Mouse (Mus musculus): Measurements from ENCODE around the gene Eif3l. TPM values are rescaled to one million over a fixed set of nuclear protein-coding genes. Genes with fewer than 3 reads are reported as not detected.

Eif3l gene
- polyA plus RNA-seq, 1 experiment from 2014 or later: 226 TPM

DNA sequence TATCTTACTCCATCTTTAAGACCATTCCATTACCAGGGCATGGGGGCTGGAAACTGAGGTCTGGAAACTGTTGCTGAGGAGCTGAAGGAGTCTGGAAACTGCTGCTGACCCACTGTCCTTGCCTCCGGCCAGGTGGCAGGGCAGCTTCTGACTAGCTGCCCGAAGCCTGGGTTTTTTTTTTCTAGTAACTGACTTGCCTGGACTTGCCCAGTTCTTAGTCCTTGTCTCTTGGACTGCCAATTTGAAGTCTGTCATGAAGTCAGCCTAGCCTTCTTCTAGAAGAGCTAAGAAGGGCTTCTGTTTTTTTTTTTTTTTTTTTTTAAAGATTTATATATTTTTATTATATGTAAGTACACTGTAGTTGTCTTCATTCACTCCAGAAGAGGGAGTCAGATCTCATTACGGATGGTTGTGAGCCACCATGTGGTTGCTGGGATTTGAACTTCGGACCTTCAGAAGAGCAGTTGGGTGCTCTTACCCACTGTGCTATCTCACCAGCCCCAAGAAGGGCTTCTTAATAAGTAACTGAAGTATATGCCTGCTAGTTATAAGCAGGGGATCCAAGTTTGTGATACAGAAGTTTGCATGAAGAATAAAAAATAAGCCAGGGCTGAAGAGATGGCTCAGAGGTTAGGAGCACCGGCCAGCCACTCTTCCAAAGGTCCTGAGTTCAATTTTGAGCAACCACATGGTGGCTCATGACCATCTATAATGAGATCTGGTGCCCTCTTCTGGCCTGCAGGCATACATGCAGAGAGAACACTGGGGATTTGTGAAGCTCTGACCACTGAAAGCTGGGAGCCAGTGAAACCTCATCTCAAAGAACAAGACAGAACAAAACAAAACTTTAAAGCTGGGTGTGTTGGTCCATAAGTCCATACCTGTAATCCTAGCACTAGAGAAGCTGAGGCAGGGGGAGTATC is 3.6 kb upstream of the Eif3l start:
- ATAC-seq (ENCODE audit: low FRiP score) (no peak), DNase-seq (ENCODE audit: low spot score) (peak; percentile 28)
- no peak overlapping the region for H3K4me2 ChIP-seq (replicated peaks; ENCODE audit: low read depth, low read length)
- H3K4me1 ChIP-seq (replicated peaks; ENCODE audit: control insufficient read depth, insufficient read depth, low read length): peaks cover 4% of the 10 kb centered on the region; the same call in 1 of the 2 replicates
- no peak overlapping the region for H3K27ac ChIP-seq (ENCODE audit: low read depth, low read length)
- no peak overlapping the region for H3K4me3 ChIP-seq (ENCODE audit: low read depth, low read length)
- no peaks in the 10 kb centered on the region for H3K9me3 ChIP-seq (ENCODE audit: control insufficient read depth, low read length)
- H3K9ac ChIP-seq (ENCODE audit: low read depth, low read length): no peak overlapping the region
- H3K27me3 ChIP-seq (ENCODE audit: control insufficient read depth, insufficient read depth, low read length): no peaks in the 10 kb centered on the region
- H3K36me3 ChIP-seq (ENCODE audit: control insufficient read depth, insufficient read depth, low read length): no peaks in the 10 kb centered on the region
- 60% methylated on average over 5 of the region's 5 CpGs for WGBS

DNA sequence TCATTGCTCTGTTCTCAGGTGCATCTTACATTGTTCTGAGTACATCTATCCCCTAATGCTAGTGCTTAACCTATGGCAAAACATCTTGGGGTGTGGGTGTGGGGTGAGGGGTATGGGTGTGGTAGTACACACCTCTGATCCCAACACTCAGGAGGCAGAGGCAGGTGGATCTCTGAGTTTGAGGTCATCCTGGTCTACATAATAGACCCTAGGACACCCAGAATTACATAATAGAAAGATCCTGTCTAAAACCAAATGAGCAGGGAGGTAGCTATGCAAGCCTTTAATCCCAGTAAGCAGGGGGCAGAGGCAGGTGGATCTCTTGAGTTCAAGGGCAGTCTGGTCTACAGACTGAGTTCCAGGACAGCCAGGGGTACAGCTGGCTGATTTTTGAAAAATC is 1.2 kb upstream of the Eif3l start:
- H3K4me3 ChIP-seq (ENCODE audit: low read depth, low read length): no peak overlapping the region
- H3K9ac ChIP-seq (ENCODE audit: low read depth, low read length): no peak overlapping the region
- no peaks in the 10 kb centered on the region for H3K9me3 ChIP-seq (ENCODE audit: control insufficient read depth, low read length)
- 0 out of 2 replicates have a peak, but pooled peaks cover 2% of the 10 kb centered on the region for H3K36me3 ChIP-seq (ENCODE audit: control insufficient read depth, insufficient read depth, low read length)
- no peak overlapping the region for H3K4me2 ChIP-seq (replicated peaks; ENCODE audit: low read depth, low read length)
- peaks cover 4% of the 10 kb centered on the region; the same call in 1 of the 2 replicates for H3K4me1 ChIP-seq (replicated peaks; ENCODE audit: control insufficient read depth, insufficient read depth, low read length)
- DNase-seq (ENCODE audit: low spot score) (no peak), ATAC-seq (ENCODE audit: low FRiP score) (no peak)
- H3K27me3 ChIP-seq (ENCODE audit: control insufficient read depth, insufficient read depth, low read length): no peaks in the 10 kb centered on the region
- H3K27ac ChIP-seq (ENCODE audit: low read depth, low read length): no peak overlapping the region

DNA sequence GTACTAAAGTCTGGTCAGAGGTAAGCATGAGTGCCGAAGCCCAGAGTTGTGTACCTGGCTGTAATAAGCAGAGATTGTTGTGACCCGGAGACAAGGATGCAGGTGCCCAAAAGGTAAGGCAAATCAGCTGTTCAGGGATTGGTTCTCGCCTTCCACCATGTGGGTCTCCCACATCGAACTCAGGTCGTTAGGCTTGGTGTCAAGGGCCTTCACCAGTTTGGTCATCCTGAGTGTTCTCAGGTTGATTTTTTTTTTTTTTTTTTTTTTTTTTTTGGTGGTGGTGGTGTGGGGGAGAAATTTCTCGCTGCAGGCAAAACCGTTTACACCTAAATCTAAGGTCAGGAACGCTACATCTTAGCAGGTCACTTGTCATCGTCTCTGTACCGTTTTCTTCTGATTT is 533 bp upstream of the Eif3l start:
- Histone ChIP-seq H3K9me3 (ENCODE audit: control insufficient read depth, low read length) (no peaks in the 10 kb centered on the region), H3K27me3 (ENCODE audit: control insufficient read depth, insufficient read depth, low read length) (no peaks in the 10 kb centered on the region), H3K4me1 (replicated peaks; ENCODE audit: control insufficient read depth, insufficient read depth, low read length) (peaks cover 4% of the 10 kb centered on the region; the same call in 1 of the 2 replicates), H3K4me2 (replicated peaks; ENCODE audit: low read depth, low read length) (peak overlapping the region; percentile 78), H3K4me3 (ENCODE audit: low read depth, low read length) (peak overlapping the region; percentile 93), H3K27ac (ENCODE audit: low read depth, low read length) (peak overlapping the region; percentile 43), H3K9ac (ENCODE audit: low read depth, low read length) (peak overlapping the region; percentile 76), H3K36me3 (ENCODE audit: control insufficient read depth, insufficient read depth, low read length) (0 out of 2 replicates have a peak, but pooled peaks cover 2% of the 10 kb centered on the region)
- ATAC-seq (ENCODE audit: low FRiP score) (no peak), DNase-seq (ENCODE audit: low spot score) (no peak)
- 44% methylated on average over 10 of the region's 10 CpGs for WGBS

DNA sequence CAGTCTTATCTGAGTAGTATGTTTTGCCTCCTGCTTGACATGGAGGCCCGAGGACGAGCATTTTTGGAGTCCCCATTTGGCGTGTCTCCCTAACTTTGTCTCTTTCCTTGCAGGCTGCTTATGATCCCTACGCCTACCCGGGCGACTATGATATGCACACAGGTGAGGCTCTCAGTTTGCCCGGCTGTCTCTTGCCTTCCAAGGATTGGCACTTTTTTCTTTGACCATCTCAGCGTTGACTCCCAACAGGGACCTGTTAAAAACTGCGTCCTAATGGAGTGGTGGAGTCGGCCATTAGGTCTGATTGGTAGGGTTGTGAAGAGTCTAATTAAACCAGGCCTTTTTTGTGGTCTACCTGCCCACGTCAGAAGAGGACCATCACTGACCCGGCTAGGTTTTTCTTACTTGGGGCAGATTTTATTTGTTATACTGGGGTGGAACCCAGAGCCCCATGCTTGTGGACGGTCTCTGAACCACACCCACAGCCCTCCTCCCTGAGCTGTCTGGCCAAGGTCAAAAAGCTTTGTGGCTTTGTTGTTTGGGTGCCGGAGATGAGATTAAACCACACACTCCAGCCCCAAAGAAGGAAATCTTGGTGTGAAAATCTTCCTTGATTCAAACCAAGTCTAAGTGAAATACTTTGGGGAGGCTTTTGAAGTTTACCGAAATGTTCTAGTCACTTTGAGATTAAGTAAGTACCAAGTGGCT is 833 bp downstream of the Eif3l start:
- DNase-seq (ENCODE audit: low spot score) (no peak), ATAC-seq (ENCODE audit: low FRiP score) (no peak)
- Histone ChIP-seq H3K27me3 (ENCODE audit: control insufficient read depth, insufficient read depth, low read length) (no peaks in the 10 kb centered on the region), H3K36me3 (ENCODE audit: control insufficient read depth, insufficient read depth, low read length) (peaks cover 6% of the 10 kb centered on the region; the same call in 1 of the 2 replicates), H3K27ac (ENCODE audit: low read depth, low read length) (0 out of 2 replicates have a peak overlapping the region, but pooled peaks have one; percentile 43), H3K4me1 (replicated peaks; ENCODE audit: control insufficient read depth, insufficient read depth, low read length) (peaks cover 4% of the 10 kb centered on the region; the same call in 1 of the 2 replicates), H3K4me3 (ENCODE audit: low read depth, low read length) (peak overlapping the region; percentile 93), H3K4me2 (replicated peaks; ENCODE audit: low read depth, low read length) (peak overlapping the region; percentile 78), H3K9me3 (ENCODE audit: control insufficient read depth, low read length) (no peaks in the 10 kb centered on the region), H3K9ac (ENCODE audit: low read depth, low read length) (peak overlapping the region; percentile 76)
- 39% methylated on average over 15 of the region's 15 CpGs for WGBS

DNA sequence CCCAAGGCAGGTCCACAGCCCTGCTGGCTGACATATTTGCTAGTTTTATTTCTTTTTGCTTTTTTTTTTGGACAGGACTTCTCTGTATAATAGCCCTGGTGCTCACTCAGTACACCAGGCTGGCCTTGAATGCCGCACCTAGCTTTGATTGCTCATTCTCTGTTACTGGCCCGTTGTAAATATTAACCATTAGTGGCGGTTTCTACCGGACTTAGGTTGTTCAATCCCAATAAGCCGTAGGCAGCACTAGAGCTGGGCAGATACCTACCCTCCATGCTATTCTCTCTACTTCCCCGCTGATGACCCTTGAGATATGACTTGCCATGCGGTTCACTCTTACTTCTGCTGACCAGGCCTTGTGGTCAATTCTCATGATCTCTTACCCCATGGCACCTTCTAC is 4.6 kb downstream of the Eif3l start:
- no peak for ATAC-seq (ENCODE audit: low FRiP score)
- H3K9ac ChIP-seq (ENCODE audit: low read depth, low read length): no peak overlapping the region
- no peak overlapping the region for H3K4me2 ChIP-seq (replicated peaks; ENCODE audit: low read depth, low read length)
- peaks cover 23% of the 10 kb centered on the region for H3K36me3 ChIP-seq (ENCODE audit: control insufficient read depth, insufficient read depth, low read length)
- peaks cover 4% of the 10 kb centered on the region; the same call in 1 of the 2 replicates for H3K4me1 ChIP-seq (replicated peaks; ENCODE audit: control insufficient read depth, insufficient read depth, low read length)
- WGBS: 98% methylated on average over 7 of the region's 7 CpGs
- H3K27me3 ChIP-seq (ENCODE audit: control insufficient read depth, insufficient read depth, low read length): no peaks in the 10 kb centered on the region
- DNase-seq (ENCODE audit: low spot score): no peak
- no peak overlapping the region for H3K4me3 ChIP-seq (ENCODE audit: low read depth, low read length)
- no peak overlapping the region for H3K27ac ChIP-seq (ENCODE audit: low read depth, low read length)
- no peaks in the 10 kb centered on the region for H3K9me3 ChIP-seq (ENCODE audit: control insufficient read depth, low read length)

DNA sequence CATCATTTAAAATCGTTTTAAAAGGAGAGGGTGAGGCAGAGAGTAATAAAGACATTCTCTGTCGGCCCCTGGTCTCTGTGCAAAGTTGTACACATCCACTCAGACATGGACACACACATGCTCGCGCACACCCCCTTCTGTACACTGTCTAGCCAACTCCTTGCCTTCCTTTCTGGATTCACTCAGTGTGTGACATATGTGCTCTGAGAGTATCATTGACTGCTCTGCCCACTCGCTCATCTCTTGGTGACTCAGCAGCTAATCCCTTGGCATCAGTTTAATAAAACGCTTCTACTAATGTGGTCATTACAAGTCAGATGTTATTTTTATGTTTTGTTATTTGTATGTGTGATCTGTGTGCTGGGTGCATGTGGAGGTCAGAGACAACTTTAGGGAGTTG is 17.3 kb downstream of the Eif3l start:
- no peaks in the 10 kb centered on the region for H3K27me3 ChIP-seq (ENCODE audit: control insufficient read depth, insufficient read depth, low read length)
- 95% methylated on average over 6 of the region's 6 CpGs for WGBS
- no peak overlapping the region for H3K9ac ChIP-seq (ENCODE audit: low read depth, low read length)
- H3K9me3 ChIP-seq (ENCODE audit: control insufficient read depth, low read length): no peaks in the 10 kb centered on the region
- H3K36me3 ChIP-seq (ENCODE audit: control insufficient read depth, insufficient read depth, low read length): peaks cover 16% of the 10 kb centered on the region
- no peak overlapping the region for H3K4me2 ChIP-seq (replicated peaks; ENCODE audit: low read depth, low read length)
- no peak overlapping the region for H3K4me3 ChIP-seq (ENCODE audit: low read depth, low read length)
- no peak for ATAC-seq (ENCODE audit: low FRiP score)
- H3K4me1 ChIP-seq (replicated peaks; ENCODE audit: control insufficient read depth, insufficient read depth, low read length): 0 out of 2 replicates have a peak, but pooled peaks cover under 1% of the 10 kb centered on the region
- no peak for DNase-seq (ENCODE audit: low spot score)
- no peak overlapping the region for H3K27ac ChIP-seq (ENCODE audit: low read depth, low read length)

DNA sequence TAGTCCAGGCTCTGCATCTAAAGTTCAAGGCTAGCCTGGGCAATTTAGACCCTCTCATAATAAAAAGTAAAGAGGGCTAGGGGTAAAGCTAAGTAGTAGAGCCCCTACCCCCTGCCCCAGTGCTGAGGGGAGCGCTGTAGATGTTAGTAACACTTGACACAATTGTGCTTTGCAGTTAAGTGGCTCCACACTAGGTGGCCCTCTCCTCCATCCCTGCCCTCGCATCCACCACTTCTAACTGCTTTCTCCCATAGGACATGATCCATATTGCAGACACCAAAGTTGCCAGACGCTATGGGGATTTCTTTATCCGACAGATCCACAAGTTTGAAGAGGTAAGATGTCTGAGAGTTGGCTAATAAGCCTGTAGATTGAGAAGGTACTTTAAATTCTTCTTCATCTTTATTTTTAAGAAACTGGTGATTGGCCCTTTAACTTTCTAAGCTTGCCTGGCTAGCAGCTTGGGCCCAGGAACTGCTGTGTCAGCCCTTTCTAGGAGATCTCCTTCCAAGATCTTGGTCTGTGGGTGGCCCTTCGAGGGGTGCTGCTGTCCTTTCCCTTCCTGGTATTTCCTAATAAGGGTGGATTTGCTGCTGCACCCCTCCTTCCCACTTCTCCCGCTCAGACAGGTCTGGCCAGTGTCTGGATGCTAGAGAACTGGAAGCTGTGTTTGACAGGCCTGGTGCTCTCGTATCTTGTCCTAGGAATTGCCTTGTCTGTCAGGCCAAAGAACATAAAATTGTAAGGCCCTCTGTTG is 18.3 kb downstream of the Eif3l start:
- Histone ChIP-seq H3K4me1 (replicated peaks; ENCODE audit: control insufficient read depth, insufficient read depth, low read length) (0 out of 2 replicates have a peak, but pooled peaks cover 2% of the 10 kb centered on the region), H3K9me3 (ENCODE audit: control insufficient read depth, low read length) (no peaks in the 10 kb centered on the region), H3K9ac (ENCODE audit: low read depth, low read length) (no peak overlapping the region), H3K4me3 (ENCODE audit: low read depth, low read length) (no peak overlapping the region), H3K27me3 (ENCODE audit: control insufficient read depth, insufficient read depth, low read length) (no peaks in the 10 kb centered on the region), H3K27ac (ENCODE audit: low read depth, low read length) (no peak overlapping the region), H3K4me2 (replicated peaks; ENCODE audit: low read depth, low read length) (no peak overlapping the region), H3K36me3 (ENCODE audit: control insufficient read depth, insufficient read depth, low read length) (peaks cover 16% of the 10 kb centered on the region)
- WGBS: 82% methylated on average over 7 of the region's 7 CpGs
- DNase-seq (ENCODE audit: low spot score) (peak; percentile 21), ATAC-seq (ENCODE audit: low FRiP score) (no peak)

DNA sequence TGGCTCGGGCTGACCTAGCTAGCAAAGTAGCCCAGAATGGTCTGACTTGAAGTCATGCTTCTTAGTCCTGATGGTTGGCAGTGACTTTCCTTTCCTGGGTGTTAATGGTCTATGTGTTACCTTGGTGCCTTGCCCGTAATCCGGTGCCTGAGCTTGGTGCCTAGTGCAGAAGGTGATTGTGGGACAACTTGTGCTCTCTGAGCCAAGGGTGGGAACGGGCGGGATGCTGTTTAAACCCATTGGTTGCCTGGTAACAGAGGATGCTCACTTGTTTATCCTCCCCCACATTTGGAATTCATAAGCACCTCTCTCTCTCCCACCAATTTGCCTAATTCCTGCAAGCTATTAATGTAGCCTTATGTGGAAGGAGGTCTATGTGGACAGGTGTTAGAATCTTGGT is 20.5 kb downstream of the Eif3l start:
- no peak overlapping the region for H3K27ac ChIP-seq (ENCODE audit: low read depth, low read length)
- H3K4me3 ChIP-seq (ENCODE audit: low read depth, low read length): no peak overlapping the region
- H3K4me2 ChIP-seq (replicated peaks; ENCODE audit: low read depth, low read length): no peak overlapping the region
- H3K36me3 ChIP-seq (ENCODE audit: control insufficient read depth, insufficient read depth, low read length): peaks cover 11% of the 10 kb centered on the region
- H3K9ac ChIP-seq (ENCODE audit: low read depth, low read length): no peak overlapping the region
- H3K9me3 ChIP-seq (ENCODE audit: control insufficient read depth, low read length): no peaks in the 10 kb centered on the region
- ATAC-seq (ENCODE audit: low FRiP score) (no peak), DNase-seq (ENCODE audit: low spot score) (no peak)
- H3K4me1 ChIP-seq (replicated peaks; ENCODE audit: control insufficient read depth, insufficient read depth, low read length): 0 out of 2 replicates have a peak, but pooled peaks cover 2% of the 10 kb centered on the region
- H3K27me3 ChIP-seq (ENCODE audit: control insufficient read depth, insufficient read depth, low read length): no peaks in the 10 kb centered on the region
- WGBS: 91% methylated on average over 5 of the region's 5 CpGs

Data from hindbrain, embryonic 11.5 days (tissue).